Mouse (Mus musculus) limb, embryonic 14.5 days (tissue): ENCODE data around the gene Rab13. TPM values are rescaled to one million over a fixed set of nuclear protein-coding genes. Genes with fewer than 3 reads are reported as not detected.
"Not testable (repeated sequence)": the region's sequence is repeated elsewhere in the genome, so short reads cannot be mapped to it uniquely, and the experiment has no call there.

Experiments used
- ATAC-seq: fragments of 200-750 bp; cut with Nextera tagmentation; 2 replicates; pipeline ENCODE4 v1.8.0; 2017; ENCODE audit warnings: low read depth, moderate number of reproducible peaks, moderate TSS enrichment; ENCODE audit not compliant: low FRiP score
- DNase-seq: peaks from one replicate; pipeline ENCODE4 v3.0.0-alpha.2; 2015; ENCODE audit warnings: low spot score
- H3K27ac ChIP-seq: fragments of 300-500 bp; sonication (generic); replicated peaks from 2 replicates; pipeline ENCODE4 v1.5.1; 2014; ENCODE audit warnings: low read depth, mild to moderate bottlenecking, low read length, moderate library complexity, mixed read lengths
- H3K27me3 ChIP-seq: fragments of 300-500 bp; sonication (generic); 2 replicates; pipeline ENCODE4 v1.6.1; 2014; ENCODE audit warnings: low read length, mixed read lengths; ENCODE audit not compliant: control insufficient read depth, insufficient read depth
- H3K36me3 ChIP-seq: fragments of 300-500 bp; sonication (generic); 2 replicates; pipeline ENCODE4 v1.6.1; 2014; ENCODE audit warnings: mild to moderate bottlenecking, low read length, moderate library complexity, mixed read lengths; ENCODE audit not compliant: control insufficient read depth, insufficient read depth
- H3K4me1 ChIP-seq: fragments of 300-500 bp; sonication (generic); 2 replicates; pipeline ENCODE4 v1.6.1; 2014; ENCODE audit warnings: antibody characterized with exemption, low read length, mixed read lengths; ENCODE audit not compliant: control insufficient read depth, insufficient read depth
- H3K4me2 ChIP-seq: fragments of 300-500 bp; sonication (generic); replicated peaks from 2 replicates; pipeline ENCODE4 v1.6.1; 2014; ENCODE audit warnings: low read depth, mild to moderate bottlenecking, low read length, moderate library complexity; ENCODE audit not compliant: severe bottlenecking
- H3K4me3 ChIP-seq: fragments of 300-500 bp; sonication (generic); replicated peaks from 2 replicates; pipeline ENCODE4 v1.5.1; 2014; ENCODE audit warnings: low read length
- H3K9ac ChIP-seq: fragments of 300-500 bp; sonication (generic); 2 replicates; pipeline ENCODE4 v1.6.1; 2014; ENCODE audit warnings: mild to moderate bottlenecking, low read depth, low read length, moderate library complexity; ENCODE audit not compliant: severe bottlenecking
- H3K9me3 ChIP-seq: fragments of 300-500 bp; sonication (generic); 2 replicates; pipeline ENCODE4 v1.6.1; 2016; ENCODE audit warnings: low read length; ENCODE audit not compliant: control insufficient read depth
- POLR2A ChIP-seq: fragments of 200-500 bp; IDR thresholded peaks from 2 replicates; pipeline ENCODE4 v1.8.0; 2012; ENCODE audit warnings: inconsistent platforms, mild to moderate bottlenecking, moderate library complexity, borderline replicate concordance; ENCODE audit not compliant: insufficient read depth, insufficient read length; ENCODE audit errors: extremely low read depth
- WGBS: fragments of 180-500 bp; shearing (Covaris S2); extraction: QIAGEN DNeasy Blood & Tissue Kit; methylation state at CpG from one replicate; pipeline ENCODE4 v1.1.7; 2014; 5-methylcytosine and 5-hydroxymethylcytosine counted together
- polyA plus RNA-seq, 2 experiments: library from polyadenylated mRNA; depleted of rRNA in 1 of 2; stranded (reverse) in 1 of 2; unstranded in 1 of 2; fragments of >200 nt; fragmentation: Nextera tagmentation in 1 of 2; extraction: Ambion mirVana in 1 of 2; gene quantifications; 2 replicates each; pipeline versions ENCODE4 v1.2.1 to v1.2.3; 2012 to 2014

Gene Rab13
- polyA plus RNA-seq, 2 experiments, result 17.8 to 35.8 TPM

DNA sequence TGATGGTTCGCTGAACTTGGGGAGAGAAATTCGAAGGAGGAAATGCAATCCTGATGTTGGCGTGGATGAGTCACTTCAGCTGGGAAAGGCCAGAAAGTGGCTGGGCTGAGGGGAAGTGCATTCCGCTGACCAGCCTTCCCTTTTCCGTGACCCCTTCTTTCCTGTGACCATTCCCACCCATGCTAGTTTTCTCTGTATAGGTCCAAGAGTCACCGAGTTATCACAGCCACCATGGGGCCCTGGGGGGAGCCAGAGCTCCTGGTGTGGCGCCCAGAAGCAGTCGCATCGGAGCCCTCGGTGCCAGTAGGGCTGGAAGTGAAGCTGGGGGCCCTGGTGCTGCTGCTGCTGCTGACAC lies 35.2 kb downstream of the Rab13 start:
- 6% methylated on average over 10 of the region's 10 CpGs for WGBS
- Histone ChIP-seq H3K9me3 (no peaks in the 10 kb centered on the region), H3K27me3 (no peaks in the 10 kb centered on the region), H3K4me3 (peak overlapping the region; percentile 77), H3K4me1 (peaks cover 12% of the 10 kb centered on the region), H3K9ac (peak overlapping the region; percentile 84), H3K4me2 (peak overlapping the region; percentile 85), H3K27ac (peak overlapping the region; percentile 92), H3K36me3 (peaks cover 21% of the 10 kb centered on the region)
- TF ChIP-seq POLR2A, result no peak
- DNase-seq, result no peak
- ATAC-seq, result no peak

DNA sequence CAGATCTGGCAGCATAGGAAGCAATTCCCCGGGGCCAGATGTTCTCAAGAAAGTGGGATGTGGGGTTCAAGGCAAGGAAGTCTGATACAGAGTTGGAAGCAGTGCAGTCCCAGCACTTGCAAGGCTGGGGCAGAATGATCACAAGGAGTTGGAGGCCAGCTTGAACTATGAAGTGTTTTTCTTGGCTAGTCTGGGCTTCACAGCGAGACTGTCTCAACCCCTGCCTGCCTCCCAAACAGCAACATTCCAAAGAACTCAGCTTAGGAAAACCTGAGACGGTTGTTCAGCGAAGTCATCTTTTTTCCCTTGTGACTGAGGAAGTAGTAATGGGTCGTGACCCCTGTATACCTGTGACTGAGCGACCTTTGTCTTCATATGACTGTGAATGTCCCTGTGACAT lies 37.3 kb downstream of the Rab13 start:
- Histone ChIP-seq H3K27ac (no peak overlapping the region), H3K9me3 (no peaks in the 10 kb centered on the region), H3K4me2 (no peak overlapping the region), H3K27me3 (no peaks in the 10 kb centered on the region), H3K4me3 (no peak overlapping the region), H3K9ac (no peak overlapping the region), H3K36me3 (peaks cover 21% of the 10 kb centered on the region), H3K4me1 (peaks cover 17% of the 10 kb centered on the region)
- 85% methylated on average over 6 of the region's 6 CpGs for WGBS
- ATAC-seq, result no peak
- no peak for DNase-seq
- no peak for TF ChIP-seq POLR2A

DNA sequence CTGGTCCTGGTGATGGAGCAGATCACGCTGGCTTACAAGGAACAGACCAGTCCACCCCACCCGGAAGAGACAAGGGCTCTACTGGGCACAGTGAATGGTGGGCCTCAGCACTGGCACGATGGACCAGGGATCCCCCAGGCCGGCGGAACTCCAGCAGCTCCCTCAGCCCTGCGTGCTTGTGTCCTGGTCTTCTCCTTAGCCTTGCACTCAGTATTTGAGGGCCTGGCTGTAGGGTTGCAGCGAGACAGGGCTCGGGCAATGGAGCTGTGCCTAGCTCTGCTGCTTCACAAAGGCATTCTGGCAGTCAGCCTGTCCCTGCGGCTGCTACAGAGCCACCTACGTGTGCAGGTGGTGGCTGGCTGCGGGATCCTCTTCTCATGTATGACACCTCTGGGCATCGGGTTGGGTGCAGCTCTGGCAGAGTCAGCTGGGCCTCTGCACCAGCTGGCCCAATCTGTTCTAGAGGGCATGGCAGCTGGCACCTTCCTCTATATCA lies 38.3 kb downstream of the Rab13 start:
- not testable (repeated sequence) for DNase-seq, ATAC-seq, H3K4me3 ChIP-seq, H3K27me3 ChIP-seq, H3K9ac ChIP-seq, H3K4me2 ChIP-seq, H3K27ac ChIP-seq, H3K9me3 ChIP-seq
- WGBS, result 95% methylated on average over 6 of the region's 12 CpGs
- H3K4me1 ChIP-seq, result peaks cover 17% of the 10 kb centered on the region
- peaks cover 23% of the 10 kb centered on the region for H3K36me3 ChIP-seq

DNA sequence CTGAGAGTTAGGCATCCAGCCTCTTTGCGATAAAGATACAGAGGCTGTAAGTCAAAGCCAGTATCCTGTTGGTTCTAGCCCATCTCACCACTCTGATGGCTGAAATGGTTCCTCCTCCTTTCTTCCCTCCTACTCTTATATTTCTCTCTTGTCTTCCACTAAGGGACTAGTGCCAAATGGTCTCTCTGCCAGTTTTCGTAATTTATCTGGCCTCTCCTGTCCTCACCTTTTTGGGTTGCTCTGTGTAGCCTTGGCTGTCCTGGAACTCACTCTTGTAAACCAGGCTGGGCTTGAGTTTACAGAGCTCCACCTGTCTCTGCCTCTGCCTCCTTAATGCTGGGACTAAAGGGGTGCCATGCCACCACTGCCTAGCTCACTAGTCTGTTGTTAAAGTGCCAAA lies 39.2 kb downstream of the Rab13 start:
- not testable (repeated sequence) for H3K27me3 ChIP-seq, H3K27ac ChIP-seq, H3K9ac ChIP-seq, H3K4me3 ChIP-seq, H3K4me2 ChIP-seq, DNase-seq, ATAC-seq, H3K9me3 ChIP-seq
- H3K4me1 ChIP-seq, result peaks cover 14% of the 10 kb centered on the region
- H3K36me3 ChIP-seq, result peaks cover 32% of the 10 kb centered on the region
- WGBS, result 88% methylated on average over 2 of the region's 2 CpGs

DNA sequence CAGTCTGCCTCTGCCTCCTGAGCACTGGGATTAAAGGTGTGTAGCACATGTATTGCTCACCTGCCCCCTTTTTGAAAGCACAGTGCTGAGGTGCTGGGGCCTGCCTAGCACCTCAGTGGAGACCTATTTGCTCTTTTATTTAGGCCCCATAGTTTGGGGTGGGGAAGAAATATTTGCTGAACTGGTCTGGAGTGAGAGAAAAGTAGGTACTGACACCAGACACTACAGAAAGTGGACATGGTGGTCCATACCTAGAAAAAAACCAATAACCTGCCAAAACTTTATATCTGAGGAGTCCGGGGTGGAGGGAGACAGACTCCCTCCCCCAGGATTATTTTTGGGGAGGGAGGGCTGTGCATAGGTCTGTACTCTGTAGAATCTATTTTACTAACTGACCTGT lies 39.7 kb downstream of the Rab13 start:
- H3K4me2 ChIP-seq, result not testable (repeated sequence)

More for the DNA sequence above, 39.7 kb downstream of the Rab13 start:
- H3K9me3 ChIP-seq, DNase-seq, H3K4me3 ChIP-seq, H3K9ac ChIP-seq, H3K27me3 ChIP-seq, ATAC-seq, H3K27ac ChIP-seq: not testable (repeated sequence)
- H3K4me1 ChIP-seq, result peaks cover 13% of the 10 kb centered on the region
- WGBS, result 75% methylated on average over 1 of the region's 1 CpGs
- H3K36me3 ChIP-seq, result peaks cover 36% of the 10 kb centered on the region
